Mouse (Mus musculus) layer of hippocampus, adult 9-11 months (tissue): Measurements from ENCODE around the gene Arpc4.

Experiments
- DNase-seq: peaks from one replicate; pipeline ENCODE4 v3.0.0; 2022

Gene Arpc4

GRCm38 (mm10) chr6:113367574-113367973, 10.3 kb upstream of the Arpc4 start:
- no peak for DNase-seq

- DNase-seq = no peak
Observed at GRCm38 (mm10) chr6:113368124-113368523, 9.8 kb upstream of the Arpc4 start.

GRCm38 (mm10) chr6:113368577-113368976, 9.3 kb upstream of the Arpc4 start:
- DNase-seq = no peak

DNA sequence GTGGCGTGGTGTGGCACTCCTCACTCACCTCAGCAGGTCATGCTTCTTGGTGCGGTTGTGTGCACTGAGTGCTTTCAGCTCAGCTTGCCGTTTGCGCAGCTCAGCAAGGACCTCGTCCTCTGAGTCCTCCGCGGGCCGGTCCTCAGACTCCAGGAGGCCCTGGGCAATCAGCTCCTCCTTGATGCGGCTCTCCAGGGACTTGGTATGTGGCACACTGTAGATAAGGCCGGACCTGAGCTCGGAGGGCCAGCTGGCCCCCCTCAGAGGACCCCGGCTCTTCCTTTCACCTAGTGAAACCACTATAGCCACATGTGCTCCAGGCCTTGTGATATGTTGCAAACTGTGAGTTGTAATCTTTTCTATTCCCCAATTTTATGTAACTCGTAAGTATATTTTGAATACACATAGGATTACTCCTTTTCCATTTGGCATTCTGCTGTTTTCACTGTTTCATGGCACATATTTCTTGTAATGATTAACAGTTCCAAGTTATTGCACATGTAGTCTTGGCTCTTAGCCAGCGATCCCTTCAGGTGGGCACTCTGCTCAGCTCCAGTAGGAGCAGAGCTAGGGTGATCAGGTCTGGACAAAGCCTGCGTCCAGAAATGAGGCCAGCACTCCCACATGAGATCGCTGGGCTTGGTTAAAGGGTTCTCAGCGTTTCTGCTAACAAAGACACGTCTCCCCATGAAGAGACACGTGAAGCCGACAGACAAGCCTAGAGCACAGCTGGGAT, 7.6 kb upstream of the Arpc4 start:
- no peak for DNase-seq

DNA sequence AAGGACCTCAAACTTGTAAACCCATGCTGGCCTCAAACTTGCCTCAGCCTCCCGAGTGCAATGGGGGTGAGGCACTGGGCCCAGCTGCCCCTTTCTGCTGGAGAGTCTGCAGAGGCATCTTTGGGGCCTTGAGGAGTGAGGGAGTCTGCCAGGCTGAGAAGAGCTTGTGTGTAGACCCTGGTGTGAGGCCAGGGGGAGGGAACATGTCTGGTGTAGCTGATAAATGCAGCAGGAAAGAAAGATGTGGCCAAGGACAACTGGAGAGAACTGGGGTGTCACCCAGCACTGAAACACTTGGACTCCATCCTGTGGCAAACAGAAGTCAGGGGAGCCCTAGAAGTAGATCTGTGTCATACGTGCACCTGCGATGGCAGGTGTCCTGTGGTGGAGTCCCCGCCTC, 4.4 kb upstream of the Arpc4 start:
- no peak for DNase-seq

GRCm38 (mm10) chr6:113377172-113377495, 781 bp upstream of the Arpc4 start:
- no peak for DNase-seq

DNA sequence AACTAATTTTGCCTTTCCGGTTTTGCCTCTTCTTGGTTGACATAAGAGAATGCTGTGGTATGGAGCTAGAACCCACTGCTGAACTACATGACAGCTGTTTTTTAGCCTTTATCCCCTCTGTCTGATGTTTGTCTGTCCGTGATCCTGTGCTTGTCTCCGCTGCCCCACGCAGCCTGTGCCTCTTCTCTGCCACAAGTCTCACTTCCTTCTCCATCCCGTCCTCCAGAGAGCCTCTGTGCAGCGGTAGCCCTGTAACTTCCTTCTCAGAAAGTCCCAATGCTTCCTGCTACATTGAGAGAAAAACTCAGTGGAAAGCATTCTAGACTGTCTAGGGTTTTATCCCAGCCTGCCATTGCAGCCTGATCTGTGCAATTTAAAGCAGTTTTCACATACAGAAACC, 1.3 kb downstream of the Arpc4 start:
- no peak for DNase-seq

DNA sequence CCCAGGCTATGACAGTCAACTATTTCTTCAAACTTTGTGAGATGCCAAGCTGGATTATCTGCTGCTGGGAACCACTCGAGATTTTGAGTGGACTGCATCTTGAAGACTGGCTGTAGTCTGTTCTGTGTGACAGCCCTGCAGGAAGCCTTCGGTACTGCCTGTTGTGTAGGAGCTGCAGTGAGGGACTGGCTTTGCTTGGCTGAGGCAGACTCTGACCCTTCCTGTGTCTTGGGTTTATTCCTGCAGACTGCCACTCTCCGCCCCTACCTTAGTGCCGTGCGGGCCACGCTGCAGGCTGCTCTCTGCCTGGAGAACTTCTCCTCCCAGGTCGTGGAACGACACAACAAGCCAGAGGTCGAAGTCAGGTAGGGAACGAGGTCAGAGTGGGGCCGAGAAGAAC, 2.6 kb downstream of the Arpc4 start:
- DNase-seq = no peak

DNA sequence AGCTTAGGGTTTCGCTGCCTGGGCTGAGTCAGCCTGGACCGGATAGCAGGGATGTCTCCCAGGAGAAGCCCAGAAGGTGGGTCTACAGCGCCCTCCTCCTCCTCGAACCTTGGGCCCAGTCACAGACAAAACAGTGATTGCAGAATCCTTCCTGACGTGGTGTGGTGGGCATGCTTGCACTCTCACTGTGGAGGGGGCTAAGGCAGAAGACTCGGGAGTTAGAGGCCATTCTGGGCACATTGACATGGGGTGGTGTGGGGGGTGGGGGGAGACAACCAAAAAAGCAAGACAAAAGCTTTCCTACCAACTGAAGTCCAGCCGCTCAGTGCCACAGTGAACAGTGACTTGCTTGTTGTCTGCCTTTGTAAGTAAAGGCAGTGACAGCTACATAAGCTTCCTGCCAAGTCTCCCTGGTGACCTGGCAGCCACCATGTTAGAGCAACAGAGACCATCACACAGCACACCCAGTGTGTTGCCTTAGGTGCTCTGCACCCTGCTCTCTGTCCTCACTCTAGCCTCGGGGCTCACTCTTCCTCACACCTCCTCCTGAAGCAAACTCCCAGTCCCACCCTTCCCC, 6.5 kb downstream of the Arpc4 start:
- DNase-seq = peak; percentile 67

DNA sequence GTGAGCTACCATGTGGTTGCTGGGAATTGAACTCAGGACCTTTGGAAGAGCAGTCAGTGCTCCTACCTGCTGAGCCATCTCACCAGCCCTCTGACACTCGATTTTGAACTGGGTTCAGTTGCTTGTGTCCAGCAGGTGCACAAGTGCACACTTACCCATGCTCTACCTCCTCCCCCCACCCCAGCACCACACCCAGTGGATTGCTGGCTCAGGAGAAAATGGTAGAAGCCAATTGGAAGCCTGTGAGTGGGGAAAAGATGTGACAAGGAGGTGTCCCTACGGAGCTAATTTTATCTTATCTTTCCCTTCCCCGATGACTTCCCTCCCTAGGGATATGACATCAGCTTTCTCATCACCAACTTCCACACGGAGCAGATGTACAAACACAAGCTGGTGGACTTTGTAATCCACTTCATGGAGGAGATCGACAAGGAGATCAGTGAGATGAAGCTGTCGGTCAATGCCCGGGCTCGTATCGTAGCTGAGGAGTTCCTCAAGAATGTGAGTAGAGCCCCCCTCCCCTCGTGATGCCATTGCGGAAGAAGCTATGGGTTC, 7.3 kb downstream of the Arpc4 start:
- no peak for DNase-seq

- no peak for DNase-seq
Observed at GRCm38 (mm10) chr6:113386025-113386424, 8.1 kb downstream of the Arpc4 start.

GRCm38 (mm10) chr6:113388960-113389359, 11.0 kb downstream of the Arpc4 start, which contains the start of gene Ttll3:
Gene Ttll3, plus strand, starts transcription at chr6:113389260.
- no peak for DNase-seq

DNA sequence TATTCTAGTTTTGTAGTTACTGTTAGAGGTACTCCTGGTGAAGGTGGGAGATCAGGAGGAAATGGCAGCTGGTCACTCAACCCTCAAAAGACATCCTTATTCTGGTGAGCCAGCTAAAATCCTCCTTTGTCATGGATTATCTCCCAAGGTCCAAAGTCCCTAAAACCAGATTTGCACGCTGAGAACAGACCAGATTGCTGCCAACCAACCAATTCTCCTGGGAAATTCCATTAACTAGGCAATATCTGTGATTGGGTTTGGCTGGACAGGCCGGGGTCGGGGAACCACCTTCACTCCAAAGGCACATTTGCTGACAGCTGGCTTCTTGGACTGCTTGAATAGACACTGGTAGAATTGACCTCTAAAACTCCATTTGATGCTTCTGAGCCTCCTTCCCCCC, 12.8 kb downstream of the Arpc4 start:
- no peak for DNase-seq

- DNase-seq = no peak
Observed at GRCm38 (mm10) chr6:113392015-113392386, 14.1 kb downstream of the Arpc4 start.

DNA sequence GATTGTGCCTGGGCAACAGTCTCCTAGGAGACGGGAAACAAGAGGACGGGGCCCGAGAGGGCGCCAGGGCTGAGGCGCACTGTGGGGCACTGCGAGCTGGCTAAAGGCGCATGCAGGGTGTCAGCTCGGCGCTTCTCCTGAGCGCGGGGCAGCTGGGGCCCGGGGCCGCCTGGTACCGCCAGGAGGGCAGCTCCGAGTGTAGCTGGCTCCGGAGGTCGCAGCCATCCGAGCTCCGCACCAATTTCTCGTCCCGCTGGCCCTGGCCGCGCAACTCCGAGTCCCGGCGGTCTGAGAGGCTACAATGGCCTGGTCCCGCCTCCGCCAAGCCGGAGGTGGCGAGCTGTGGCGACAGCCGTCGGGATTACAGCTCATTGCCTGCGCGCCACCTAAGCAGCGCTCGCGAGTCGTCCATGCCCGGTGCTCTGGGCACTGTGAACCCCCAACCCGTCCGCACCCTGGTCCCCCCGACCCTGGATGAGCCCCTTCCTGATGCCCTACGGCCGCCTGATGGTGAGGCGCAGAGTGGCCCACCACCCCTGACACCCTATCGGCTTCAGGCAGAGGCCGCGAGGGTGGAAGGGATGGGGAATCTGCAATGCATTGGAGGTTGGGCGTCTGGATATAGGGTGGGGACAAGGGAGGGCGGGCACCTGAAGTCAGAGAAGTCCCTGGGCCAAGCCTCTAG, 14.6 kb downstream of the Arpc4 start:
- DNase-seq = peak; percentile 48

DNA sequence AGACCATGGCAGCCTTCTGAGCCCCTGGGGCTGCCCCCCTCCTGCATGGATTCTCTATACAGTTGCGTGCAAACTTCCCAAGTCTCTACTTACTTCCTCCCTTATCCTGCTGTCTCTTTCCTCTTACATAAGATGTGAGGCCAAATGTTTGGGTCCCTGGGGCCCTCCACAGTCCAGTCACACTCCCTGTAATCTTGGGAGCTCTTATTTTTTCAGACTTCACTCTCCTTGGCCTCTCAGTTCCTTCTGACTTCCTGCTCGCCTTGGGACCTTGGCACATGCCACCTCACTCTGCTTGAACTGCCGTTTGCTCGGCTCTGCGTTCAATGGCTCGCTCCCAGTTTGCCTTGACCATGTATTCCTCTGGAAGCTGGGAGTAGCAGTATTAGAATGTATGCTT, 16.0 kb downstream of the Arpc4 start:
- DNase-seq = no peak

DNA sequence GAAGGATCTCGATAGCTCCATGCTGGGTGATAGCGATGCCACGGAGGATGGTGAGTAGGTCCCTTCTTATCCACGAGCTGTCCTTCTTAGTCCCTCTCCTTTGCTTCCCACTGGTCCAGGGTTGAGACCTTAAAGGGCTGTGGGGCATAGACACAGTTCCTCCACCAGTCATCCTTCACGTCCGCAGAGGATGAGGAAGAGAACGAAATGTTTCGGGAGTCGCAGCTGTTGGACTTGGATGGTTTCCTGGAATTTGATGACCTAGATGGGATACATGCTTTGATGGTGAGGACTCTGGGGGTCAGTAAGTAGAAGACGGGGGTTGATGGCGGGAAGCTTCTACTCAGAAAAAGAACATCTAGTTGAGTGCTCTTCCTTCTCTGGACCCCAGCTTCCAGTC, 16.9 kb downstream of the Arpc4 start:
- DNase-seq = no peak

- no peak for DNase-seq
Observed at GRCm38 (mm10) chr6:113395501-113395900, 17.6 kb downstream of the Arpc4 start.

DNA sequence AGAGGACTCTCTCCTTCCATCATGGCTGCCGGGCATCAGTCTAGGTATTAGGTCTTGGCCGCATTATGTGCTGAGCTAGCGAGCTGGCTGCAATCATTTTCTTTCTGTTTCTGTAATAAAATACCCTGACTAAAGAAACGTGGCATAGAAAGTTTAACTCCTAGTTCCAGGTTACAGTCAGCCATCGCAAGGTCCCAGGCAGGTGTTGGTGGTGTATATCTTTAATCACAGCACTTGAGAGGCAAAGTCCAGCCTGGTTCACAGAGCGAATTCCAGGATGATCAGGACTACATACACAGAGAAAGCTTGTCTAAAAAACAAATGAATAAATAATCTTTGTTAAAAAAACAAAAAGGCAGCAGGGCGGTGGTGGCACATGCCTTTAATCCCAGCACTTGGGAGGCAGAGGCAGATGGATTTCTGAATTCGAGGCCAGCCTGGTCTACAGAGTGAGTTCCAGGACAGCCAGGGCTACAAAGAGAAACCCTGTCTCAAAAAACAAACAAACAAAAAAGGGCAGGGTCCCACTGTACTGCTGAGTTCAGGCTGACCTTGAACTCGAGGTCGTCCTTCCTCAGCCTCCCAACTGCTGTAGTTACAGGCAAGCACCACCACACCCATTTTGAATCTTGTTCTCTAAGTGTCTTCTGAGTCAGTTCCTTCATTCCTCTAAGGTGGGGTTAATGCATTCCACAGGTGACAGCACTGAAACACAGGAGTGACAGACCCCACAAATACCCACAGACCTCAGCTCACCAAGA, 18.5 kb downstream of the Arpc4 start:
- DNase-seq = no peak

GRCm38 (mm10) chr6:113402094-113402493, 24.2 kb downstream of the Arpc4 start:
- peak; percentile 76 for DNase-seq

GRCm38 (mm10) chr6:113404649-113405448, 26.9 kb downstream of the Arpc4 start:
- DNase-seq = no peak

DNA sequence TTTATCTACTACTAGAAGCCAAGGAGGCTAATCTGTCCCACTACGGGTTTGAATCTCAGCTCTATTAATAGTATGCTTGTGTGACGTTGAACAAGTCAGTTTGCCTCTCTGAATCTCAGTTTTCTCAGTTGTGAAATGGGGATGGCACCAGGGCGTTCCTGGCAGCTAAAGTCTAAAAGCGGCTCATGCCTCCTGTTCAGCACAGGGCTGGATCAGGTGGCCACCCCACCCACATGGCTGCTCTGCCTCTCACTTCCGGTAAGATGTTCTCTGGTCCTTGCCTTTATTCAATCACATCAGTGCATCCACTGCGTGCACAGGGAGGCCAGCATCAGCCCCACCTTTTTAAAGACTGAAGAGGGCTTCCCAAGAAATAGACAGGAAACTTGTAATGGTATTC, 27.6 kb downstream of the Arpc4 start:
- peak; percentile 74 for DNase-seq

- DNase-seq = no peak
Observed at GRCm38 (mm10) chr6:113406683-113407082, 28.8 kb downstream of the Arpc4 start.
